Mouse (Mus musculus): ENCODE results near the gene Hist1h3e. TPM values are rescaled to one million over a fixed set of nuclear protein-coding genes. Genes with fewer than 3 reads are reported as not detected.
"Not testable (repeated sequence)": the region's sequence is repeated elsewhere in the genome, so short reads cannot be mapped to it uniquely, and the experiment has no call there.

Hist1h3e gene
- polyA plus RNA-seq, 1 experiment from 2014 or later = 7.0 TPM

DNA sequence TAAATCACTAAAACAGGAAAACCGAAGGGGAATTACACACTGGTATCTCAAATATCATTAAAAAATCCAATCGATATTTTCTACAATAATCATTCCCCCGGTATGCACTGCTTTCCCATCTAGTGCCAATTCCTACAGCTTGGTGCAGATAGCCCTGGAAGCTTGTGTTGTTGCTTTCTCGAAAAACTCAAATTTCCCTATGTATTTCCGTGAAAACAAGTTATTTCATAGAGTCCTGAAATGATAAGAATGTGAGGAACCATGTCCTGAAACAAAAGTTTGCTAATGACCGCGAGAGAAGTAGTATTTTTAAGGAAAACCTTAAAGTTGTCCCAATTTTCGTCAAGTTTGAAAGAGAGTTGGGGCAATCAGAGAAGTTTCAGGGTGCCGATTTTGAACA lies 7.8 kb downstream of the Hist1h3e start:
- ATAC-seq (ENCODE audit: low FRiP score, low read depth) = no peak
- no peaks in the 10 kb centered on the region for H3K9me3 ChIP-seq
- H3K9ac ChIP-seq (replicated peaks) = peak overlapping the region; percentile 75; the same call in 1 of the 2 replicates
- peak overlapping the region; percentile 59 for H3K4me3 ChIP-seq
- peak overlapping the region; percentile 97 for H3K27ac ChIP-seq (replicated peaks)
- no peaks in the 10 kb centered on the region for H3K27me3 ChIP-seq
- peaks cover 22% of the 10 kb centered on the region for H3K4me1 ChIP-seq
- peak overlapping the region; percentile 98 for H3K4me2 ChIP-seq (replicated peaks)
- 26% methylated on average over 9 of the region's 9 CpGs for WGBS
- no peaks in the 10 kb centered on the region for H3K36me3 ChIP-seq

DNA sequence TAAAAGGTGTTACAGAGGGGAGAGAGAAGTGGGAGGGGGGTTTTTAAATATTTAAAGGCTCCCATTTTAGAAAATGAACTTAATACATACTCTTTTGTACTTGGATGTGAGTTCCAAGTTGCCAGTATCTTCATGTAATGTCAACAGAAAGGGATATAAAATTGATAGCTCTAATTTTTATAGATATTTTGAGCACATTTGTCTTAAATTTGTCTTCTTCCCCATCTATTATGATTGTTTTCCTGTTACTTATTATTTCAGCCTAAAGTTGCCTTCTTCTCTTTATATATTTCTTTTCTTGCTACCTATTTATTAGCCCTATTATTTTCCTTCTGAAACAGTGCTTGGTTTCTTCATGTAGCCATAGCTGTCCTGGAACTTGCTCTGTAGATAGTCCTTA lies 9.2 kb downstream of the Hist1h3e start, which contains the start of gene Hist1h1d:
Gene Hist1h1d, plus strand, starts transcription at position 301 of the 400 bp plus-strand sequence.
- Histone ChIP-seq H3K9me3 (no peaks in the 10 kb centered on the region), H3K27ac (replicated peaks) (peak within 1 kb of the TSS; percentile 97), H3K4me2 (replicated peaks) (peak within 1 kb of the TSS; percentile 98), H3K27me3 (no peaks in the 10 kb centered on the region), H3K4me1 (peaks cover 22% of the 10 kb centered on the region), H3K36me3 (no peaks in the 10 kb centered on the region), H3K4me3 (no peak within 1 kb of the TSS), H3K9ac (replicated peaks) (no peak within 1 kb of the TSS)
- ATAC-seq (ENCODE audit: low FRiP score, low read depth) = no peak

DNA sequence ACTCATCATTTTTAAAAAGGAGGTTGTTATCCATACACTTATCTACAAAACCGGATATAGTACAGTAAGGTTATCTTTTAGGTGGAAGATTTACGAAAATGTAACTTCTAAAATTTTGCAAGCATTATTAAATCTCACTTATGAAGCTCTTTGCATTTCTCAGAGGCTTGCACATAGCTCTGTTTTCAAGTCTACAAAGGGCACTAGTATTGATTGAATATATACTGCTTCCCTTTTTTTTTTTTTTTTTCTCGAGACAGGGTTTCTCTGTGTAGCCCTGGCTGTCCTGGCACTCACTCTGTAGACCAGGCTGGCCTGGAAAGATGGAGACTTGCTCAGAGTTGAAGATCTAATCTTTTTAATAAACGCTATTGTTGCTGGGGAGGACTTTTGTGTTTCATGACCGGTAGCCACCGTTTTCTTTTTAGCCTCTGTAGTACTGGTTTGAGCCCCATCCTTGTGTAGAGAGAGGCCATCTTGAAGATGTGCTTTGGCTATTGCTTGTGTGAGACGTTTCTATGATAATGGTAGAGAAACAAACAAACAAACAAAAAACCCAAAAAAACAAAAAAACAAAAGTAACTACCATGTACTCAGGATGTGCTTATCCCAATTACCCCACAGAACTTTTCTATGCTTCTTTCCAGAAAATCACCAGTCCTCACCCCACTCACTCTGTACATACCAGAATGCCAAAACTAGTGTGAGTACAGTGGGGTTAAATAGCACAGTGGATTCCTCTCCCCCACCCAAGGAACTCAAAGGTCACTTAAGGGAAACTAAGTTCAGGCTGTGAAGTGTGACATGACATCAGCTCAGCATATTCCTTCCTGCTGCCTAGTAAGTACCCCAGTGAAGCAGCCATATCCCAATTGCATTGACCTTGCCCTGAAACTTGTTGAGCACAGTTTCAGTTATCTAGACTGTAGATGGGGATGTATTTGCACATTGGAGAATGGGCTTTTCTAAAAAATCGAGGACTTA lies 9.9 kb downstream of the Hist1h3e start:
- Histone ChIP-seq H3K9ac (replicated peaks) (no peak overlapping the region; the same call in 1 of the 2 replicates), H3K4me2 (replicated peaks) (peak overlapping the region; percentile 58), H3K9me3 (no peaks in the 10 kb centered on the region), H3K4me1 (peaks cover 22% of the 10 kb centered on the region), H3K4me3 (peak overlapping the region; percentile 45), H3K36me3 (no peaks in the 10 kb centered on the region), H3K27me3 (no peaks in the 10 kb centered on the region), H3K27ac (replicated peaks) (peak overlapping the region; percentile 89)
- no peak for ATAC-seq (ENCODE audit: low FRiP score, low read depth)
- 51% methylated on average over 8 of the region's 8 CpGs for WGBS

DNA sequence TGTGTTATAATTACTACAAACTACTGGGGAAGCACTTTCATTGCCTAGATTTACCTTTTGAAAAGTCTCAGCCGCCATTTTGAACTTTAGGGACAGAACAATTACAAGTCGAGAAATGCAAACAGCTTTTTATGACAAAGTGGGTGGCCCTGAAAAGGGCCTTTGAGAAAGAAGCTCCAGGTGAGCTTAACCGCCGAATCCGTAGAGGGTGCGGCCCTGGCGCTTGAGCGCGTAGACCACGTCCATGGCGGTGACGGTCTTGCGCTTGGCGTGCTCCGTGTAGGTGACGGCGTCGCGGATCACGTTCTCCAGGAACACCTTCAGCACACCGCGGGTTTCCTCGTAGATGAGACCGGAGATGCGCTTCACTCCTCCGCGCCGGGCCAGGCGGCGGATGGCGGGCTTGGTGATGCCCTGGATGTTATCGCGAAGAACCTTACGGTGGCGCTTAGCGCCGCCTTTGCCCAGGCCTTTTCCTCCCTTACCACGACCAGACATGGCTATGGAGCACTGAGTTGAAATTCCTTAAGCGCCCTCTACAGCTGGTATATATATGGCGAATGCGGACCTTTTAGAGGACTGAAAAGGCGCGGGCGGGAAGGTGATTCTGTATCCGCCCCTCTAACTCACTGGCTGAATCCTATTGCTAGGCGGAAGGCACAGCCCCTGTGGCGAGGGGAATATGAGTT lies 10.9 kb downstream of the Hist1h3e start, which contains the start of gene Hist1h4f:
Gene Hist1h4f, minus strand, starts transcription at position 503 of the 689 bp plus-strand sequence.
- peak within 1 kb of the TSS; percentile 45 for H3K4me3 ChIP-seq
- peak within 1 kb of the TSS; percentile 89 for H3K27ac ChIP-seq (replicated peaks)
- WGBS = under 1% methylated on average over 47 of the region's 47 CpGs
- peak; percentile 86 for ATAC-seq (ENCODE audit: low FRiP score, low read depth)
- H3K4me1 ChIP-seq = peaks cover 17% of the 10 kb centered on the region
- not testable (repeated sequence) for H3K9me3 ChIP-seq, H3K36me3 ChIP-seq, H3K27me3 ChIP-seq
- H3K4me2 ChIP-seq (replicated peaks) = peak within 1 kb of the TSS; percentile 58
- peak within 1 kb of the TSS; percentile 53 for H3K9ac ChIP-seq (replicated peaks)

DNA sequence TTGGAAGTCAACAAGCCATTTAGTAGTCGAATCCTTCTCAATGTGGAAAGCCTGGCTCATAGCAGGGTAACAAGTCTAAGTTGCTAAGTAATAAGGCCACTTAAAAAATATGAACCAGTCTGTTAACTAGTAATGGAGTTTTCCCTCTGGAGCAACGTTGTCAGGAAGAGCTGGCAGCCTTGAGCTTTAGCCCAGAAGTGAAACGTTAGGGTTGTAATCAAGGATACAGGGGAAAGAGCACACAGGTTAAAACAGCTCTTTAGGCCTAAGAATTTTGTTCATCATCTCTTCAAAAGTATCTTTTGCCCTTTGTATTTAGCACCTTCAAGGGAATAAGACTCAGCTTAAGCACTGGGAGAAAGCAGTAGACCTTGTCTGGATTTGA lies 11.4 kb downstream of the Hist1h3e start:
- no peak for ATAC-seq (ENCODE audit: low FRiP score, low read depth)
- Histone ChIP-seq H3K4me2 (replicated peaks) (peak overlapping the region; percentile 58), H3K27me3 (no peaks in the 10 kb centered on the region), H3K9ac (replicated peaks) (peak overlapping the region; percentile 53), H3K4me1 (peaks cover 17% of the 10 kb centered on the region; the same call in 1 of the 2 replicates), H3K9me3 (no peaks in the 10 kb centered on the region), H3K36me3 (no peaks in the 10 kb centered on the region), H3K4me3 (peak overlapping the region; percentile 45), H3K27ac (replicated peaks) (peak overlapping the region; percentile 89)
- WGBS = 9% methylated on average over 3 of the region's 3 CpGs

DNA sequence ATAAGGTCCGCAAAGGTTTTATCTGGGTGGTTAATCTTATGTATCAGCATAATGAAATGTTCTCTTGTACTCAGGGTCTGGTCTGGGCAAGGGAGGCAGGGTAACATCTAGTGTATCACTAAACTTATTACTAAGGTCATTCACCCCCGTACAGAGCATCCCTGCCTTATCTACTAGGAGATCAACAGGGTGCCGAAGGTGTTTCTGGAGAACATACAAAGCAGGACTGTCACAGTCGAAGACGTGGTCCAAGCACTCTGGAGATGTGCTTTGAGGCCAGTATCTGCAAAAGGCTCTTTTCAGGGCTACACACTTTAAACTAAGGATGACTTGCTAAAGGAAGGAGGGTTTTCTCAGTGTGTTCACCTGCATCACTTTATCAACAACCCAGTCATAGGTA lies 15.5 kb downstream of the Hist1h3e start:
- Histone ChIP-seq H3K4me1 (peaks cover 9% of the 10 kb centered on the region), H3K9ac (replicated peaks) (no peak overlapping the region), H3K36me3 (no peaks in the 10 kb centered on the region), H3K4me2 (replicated peaks) (no peak overlapping the region), H3K4me3 (no peak overlapping the region), H3K9me3 (no peaks in the 10 kb centered on the region), H3K27ac (replicated peaks) (peak overlapping the region; percentile 56; the same call in 1 of the 2 replicates), H3K27me3 (no peaks in the 10 kb centered on the region)
- ATAC-seq (ENCODE audit: low FRiP score, low read depth) = no peak
- WGBS = 82% methylated on average over 5 of the region's 5 CpGs

DNA sequence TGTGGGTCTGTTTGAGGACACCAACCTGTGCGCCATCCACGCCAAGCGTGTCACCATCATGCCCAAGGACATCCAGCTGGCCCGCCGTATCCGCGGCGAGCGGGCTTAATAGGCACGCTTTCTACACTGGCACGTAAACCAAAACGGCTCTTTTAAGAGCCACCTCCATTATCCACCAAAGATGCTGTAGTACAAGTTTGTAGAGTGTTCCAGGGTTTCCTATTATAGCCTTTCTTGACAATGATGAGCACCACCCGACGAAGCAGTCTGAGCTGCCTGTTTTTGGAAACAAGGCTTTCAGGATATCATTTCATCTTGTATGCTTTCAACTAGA lies 17.4 kb downstream of the Hist1h3e start:
- ATAC-seq (ENCODE audit: low FRiP score, low read depth); H3K36me3 ChIP-seq; H3K9me3 ChIP-seq; H3K4me1 ChIP-seq; H3K27me3 ChIP-seq: not testable (repeated sequence)
- Histone ChIP-seq H3K4me2 (replicated peaks) (peak overlapping the region; percentile 63), H3K4me3 (peak overlapping the region; percentile 51), H3K9ac (replicated peaks) (peak overlapping the region; percentile 59), H3K27ac (replicated peaks) (peak overlapping the region; percentile 92)
- WGBS = 0% methylated on average over 11 of the region's 14 CpGs

DNA sequence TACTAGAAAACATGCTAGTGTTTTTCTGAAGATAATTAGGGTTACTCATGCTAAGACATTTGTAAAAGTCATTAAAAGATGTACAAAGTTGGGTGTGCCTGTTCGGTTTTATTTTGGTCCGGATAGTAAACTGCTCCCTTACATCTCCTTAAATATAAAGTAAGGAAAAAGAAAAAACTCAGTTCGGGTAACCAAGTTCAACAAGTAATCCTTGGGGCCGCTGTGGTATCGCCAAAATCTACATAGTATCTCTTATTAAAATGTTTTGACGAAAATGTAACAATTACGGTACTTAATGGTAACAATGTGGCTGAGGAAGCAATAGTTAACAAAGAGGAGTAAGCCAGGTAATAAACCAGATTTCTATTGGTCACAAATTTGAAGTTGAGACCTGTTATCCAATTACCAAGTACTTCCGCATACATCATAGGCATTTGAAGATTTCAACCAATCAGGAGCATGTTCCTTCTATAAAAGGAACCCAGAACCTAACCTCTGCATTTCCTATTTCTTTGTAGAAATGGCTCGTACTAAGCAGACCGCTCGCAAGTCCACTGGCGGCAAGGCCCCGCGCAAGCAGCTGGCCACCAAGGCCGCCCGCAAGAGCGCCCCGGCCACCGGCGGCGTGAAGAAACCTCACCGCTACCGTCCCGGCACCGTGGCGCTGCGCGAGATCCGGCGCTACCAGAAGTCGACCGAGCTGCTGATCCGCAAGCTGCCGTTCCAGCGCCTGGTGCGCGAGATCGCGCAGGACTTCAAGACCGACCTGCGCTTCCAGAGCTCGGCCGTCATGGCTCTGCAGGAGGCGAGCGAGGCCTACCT lies 18.0 kb downstream of the Hist1h3e start, which contains the start of gene Hist1h3f:
Gene Hist1h3f, plus strand, starts transcription at position 88 of the 822 bp plus-strand sequence.
- peak within 1 kb of the TSS; percentile 92 for H3K27ac ChIP-seq (replicated peaks)
- peak within 1 kb of the TSS; percentile 63 for H3K4me2 ChIP-seq (replicated peaks)
- peaks cover 6% of the 10 kb centered on the region for H3K4me1 ChIP-seq
- H3K9me3 ChIP-seq = no peaks in the 10 kb centered on the region
- peak within 1 kb of the TSS; percentile 59 for H3K9ac ChIP-seq (replicated peaks)
- 1% methylated on average over 24 of the region's 45 CpGs for WGBS
- no peaks in the 10 kb centered on the region for H3K27me3 ChIP-seq
- no peaks in the 10 kb centered on the region for H3K36me3 ChIP-seq
- ATAC-seq (ENCODE audit: low FRiP score, low read depth) = peak; percentile 94
- peak within 1 kb of the TSS; percentile 51 for H3K4me3 ChIP-seq

DNA sequence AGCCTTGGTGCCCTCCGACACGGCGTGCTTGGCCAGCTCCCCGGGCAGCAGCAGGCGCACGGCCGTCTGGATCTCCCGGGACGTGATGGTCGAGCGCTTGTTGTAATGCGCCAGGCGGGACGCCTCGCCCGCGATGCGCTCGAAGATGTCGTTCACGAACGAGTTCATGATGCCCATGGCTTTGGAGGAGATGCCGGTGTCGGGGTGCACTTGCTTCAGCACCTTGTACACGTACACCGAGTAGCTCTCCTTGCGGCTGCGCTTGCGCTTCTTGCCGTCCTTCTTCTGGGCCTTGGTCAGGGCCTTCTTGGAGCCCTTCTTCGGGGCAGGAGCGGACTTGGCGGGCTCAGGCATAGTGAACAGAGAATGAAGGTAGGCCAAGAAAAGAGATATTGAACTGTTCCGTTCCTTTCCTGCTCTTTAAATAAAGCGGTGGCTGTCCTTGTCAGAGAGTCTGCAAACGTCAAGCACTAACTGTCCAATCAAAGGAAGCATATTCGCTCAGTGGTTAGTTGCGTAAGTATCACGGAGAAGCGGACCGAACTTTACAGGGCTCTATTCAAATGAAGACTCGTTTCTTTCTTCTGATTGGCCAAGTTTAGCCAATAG lies 19.1 kb downstream of the Hist1h3e start, which contains the start of gene Hist1h2bh:
Gene Hist1h2bh, minus strand, starts transcription at position 394 of the 609 bp plus-strand sequence.
- H3K36me3 ChIP-seq, H3K4me1 ChIP-seq, H3K27me3 ChIP-seq, H3K9me3 ChIP-seq: not testable (repeated sequence)
- Histone ChIP-seq H3K4me3 (peak within 1 kb of the TSS; percentile 51), H3K9ac (replicated peaks) (peak within 1 kb of the TSS; percentile 54), H3K27ac (replicated peaks) (peak within 1 kb of the TSS; percentile 92), H3K4me2 (replicated peaks) (peak within 1 kb of the TSS; percentile 63)
- ATAC-seq (ENCODE audit: low FRiP score, low read depth) = peak; percentile 88
- WGBS = under 1% methylated on average over 29 of the region's 42 CpGs

DNA sequence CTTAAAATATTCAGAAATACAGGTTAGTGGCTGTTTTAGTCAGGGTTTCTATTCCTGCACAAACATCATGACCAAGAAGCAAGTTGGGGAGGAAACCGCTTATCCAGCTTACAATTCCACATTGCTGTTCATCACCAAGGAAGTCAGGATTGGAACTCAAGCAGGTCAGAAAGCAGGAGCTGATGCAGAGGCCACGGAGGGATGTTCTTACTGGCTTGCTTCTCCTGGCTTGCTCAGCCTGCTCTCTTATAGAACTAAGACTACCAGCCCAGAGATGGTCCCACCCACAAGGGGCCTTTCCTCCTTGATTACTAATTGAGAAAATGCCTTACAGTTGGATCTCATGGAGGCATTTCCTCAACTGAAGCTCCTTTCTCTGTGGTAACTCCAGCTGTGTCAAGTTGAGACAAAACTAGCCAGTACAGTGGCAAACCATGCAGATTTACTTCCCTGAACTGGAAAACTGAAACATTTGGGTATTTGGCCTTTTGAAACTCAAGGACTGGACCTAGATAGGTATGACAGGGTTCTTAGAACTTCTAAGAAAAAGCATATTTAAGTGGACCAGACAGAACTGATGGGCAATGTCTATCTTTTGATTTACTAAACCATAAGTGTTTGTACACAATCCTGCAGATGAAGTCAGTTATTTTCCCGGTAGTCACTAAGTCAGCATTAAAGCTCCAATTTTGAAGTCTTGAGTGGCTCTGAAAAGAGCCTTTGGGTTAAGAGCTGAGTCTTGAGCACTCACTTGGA lies 19.8 kb downstream of the Hist1h3e start:
- H3K27ac ChIP-seq (replicated peaks) = peak overlapping the region; percentile 92
- H3K4me1 ChIP-seq; ATAC-seq (ENCODE audit: low FRiP score, low read depth); H3K9me3 ChIP-seq; H3K36me3 ChIP-seq; H3K27me3 ChIP-seq: not testable (repeated sequence)
- 2% methylated on average over 3 of the region's 3 CpGs for WGBS
- peak overlapping the region; percentile 63 for H3K4me2 ChIP-seq (replicated peaks)
- peak overlapping the region; percentile 54 for H3K9ac ChIP-seq (replicated peaks)
- peak overlapping the region; percentile 47 for H3K4me3 ChIP-seq
